Mouse (Mus musculus) heart, postnatal 25 days (tissue): ENCODE results near the gene Cpeb2. TPM values are rescaled to one million over a fixed set of nuclear protein-coding genes. Genes with fewer than 3 reads are reported as not detected.

Experiments used
- DNase-seq: peaks from one replicate; pipeline ENCODE4 v3.0.0; 2022; ENCODE audit warnings: low spot score
- intact Hi-C: fragments of 180-260 bp; cut with DNase I; formaldehyde crosslinking; loops from one replicate; pipeline ENCODE4 v1.15.1; 2025
- total RNA-seq, 2 experiments: library from RNA; stranded (reverse); gene quantifications; 2 replicates each; pipeline ENCODE4 v1.2.3; 2021

Cpeb2 gene
- total RNA-seq, 2 experiments from 2014 or later = 23.0 to 28.5 TPM

DNA sequence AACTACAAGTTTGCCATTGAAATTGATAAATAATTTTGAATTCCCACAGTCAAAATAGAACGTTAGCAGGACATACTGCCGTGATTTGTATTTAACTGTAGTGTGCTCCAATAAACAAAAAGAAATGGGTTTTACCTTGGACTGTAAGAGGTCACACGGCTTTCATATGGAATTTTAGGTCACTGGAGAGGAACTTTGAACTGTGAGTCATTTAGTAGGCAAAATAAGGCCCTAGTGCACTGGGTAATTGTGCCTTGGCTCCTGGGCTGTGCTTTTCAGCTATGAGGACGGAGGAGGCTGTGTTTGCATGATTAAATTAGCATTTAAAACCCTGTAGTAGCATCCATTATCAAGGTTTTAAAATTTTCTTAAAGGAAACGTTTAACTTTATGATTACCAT is 3.0 kb downstream of the Cpeb2 start:
- intact Hi-C loops = loop anchor here (2.0 to 10.0 kb wide), 4 partner anchors 119 to 1531 kb away; partner anchors contain the start of gene Rab28
- DNase-seq = no peak

DNA sequence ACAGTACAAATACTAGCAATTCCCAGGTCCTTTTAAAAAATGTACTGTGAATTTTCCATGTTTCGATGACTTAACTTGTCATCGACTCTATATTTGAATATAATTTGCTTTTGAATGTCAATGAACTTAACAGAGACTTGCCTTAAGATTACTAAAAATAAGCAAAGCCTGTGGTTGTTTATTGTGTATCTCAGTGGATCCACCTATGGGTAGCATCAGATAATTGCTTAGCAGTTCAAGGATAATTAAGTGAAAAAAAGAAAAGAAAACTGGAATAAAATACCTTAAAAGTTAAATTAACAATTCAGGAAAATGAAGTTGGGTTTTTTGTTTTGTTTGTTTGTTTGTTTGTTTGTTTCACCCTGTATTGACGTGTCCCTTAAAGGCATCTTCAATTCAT is 3.5 kb downstream of the Cpeb2 start:
- intact Hi-C loops = loop anchor here (2.0 to 10.0 kb wide), 4 partner anchors 118 to 1532 kb away; partner anchors contain the start of gene Rab28
- no peak for DNase-seq

DNA sequence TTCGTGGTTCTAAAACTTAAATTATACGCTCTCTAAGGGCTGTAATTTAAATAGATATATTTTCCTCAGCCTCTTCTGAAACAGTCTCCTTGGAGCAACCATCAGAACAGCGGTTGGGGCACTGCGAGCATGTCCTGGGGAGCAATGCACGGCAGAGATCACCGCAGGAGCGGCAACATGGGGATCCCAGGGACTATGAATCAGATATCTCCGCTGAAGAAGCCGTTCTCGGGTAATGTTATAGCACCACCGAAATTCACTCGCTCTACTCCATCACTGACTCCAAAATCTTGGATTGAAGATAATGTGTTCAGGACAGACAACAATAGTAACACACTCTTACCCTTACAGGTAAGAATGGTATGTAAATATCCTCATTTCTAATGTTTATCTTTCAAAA is 4.3 kb downstream of the Cpeb2 start:
- DNase-seq = no peak
- intact Hi-C loops = loop anchor here (2.0 to 10.0 kb wide), 4 partner anchors 118 to 1532 kb away; partner anchors contain the start of gene Rab28

DNA sequence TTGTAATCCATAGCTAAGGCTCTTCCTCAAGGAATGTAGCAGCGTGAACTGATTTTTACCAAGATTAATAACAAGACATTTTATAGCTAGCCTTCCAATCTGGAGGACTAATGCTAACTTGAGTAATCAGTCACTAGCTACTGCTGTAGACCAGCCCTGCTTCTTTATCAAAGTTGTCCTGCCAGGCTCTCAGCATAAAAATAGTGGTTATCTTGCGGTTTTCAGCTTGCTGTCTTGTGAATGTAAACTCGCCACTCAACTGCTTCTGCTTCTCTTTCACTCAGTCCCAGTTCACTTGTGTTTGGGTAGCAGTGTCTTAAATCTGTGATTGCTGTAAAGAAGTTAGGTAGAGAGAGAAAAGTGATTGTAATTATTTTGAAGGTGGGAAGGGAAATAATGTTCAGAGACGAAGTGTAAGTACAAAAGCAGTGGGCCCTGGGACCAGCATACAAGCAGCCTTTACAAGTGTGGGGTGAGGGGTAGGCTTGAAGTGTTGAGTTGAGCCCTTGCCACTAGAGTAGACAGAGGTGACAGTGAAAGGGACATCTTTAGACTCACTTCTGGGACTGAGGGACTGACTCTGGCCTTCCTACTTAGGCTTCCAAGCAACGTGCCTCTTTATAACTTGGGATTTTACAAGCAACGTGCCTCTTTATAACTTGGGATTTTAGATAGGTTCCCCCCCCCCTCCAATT is 6.3 kb downstream of the Cpeb2 start:
- intact Hi-C loops = loop anchor here (10.0 kb wide), 3 partner anchors 264 to 1534 kb away; partner anchors contain the start of gene Rab28
- no peak for DNase-seq

DNA sequence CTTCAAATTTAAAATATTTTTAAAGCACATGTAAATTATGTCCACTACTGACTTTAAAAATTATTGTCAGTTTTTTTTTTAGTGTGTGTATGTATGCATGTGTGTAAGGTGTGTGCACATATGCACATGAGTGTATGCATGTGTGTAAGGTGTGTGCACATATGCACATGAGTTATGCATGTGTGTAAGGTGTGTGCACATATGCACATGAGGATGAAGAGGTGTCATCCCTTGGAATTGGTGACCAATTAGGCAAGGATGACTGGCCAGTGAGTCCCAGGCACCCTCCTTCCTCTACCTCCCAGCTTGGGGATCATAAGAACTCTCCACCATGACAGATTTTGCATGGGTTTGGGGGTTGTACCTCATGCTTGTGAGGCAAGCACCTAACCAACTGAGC is 7.8 kb downstream of the Cpeb2 start:
- intact Hi-C loops = no loop called here
- DNase-seq = no peak

DNA sequence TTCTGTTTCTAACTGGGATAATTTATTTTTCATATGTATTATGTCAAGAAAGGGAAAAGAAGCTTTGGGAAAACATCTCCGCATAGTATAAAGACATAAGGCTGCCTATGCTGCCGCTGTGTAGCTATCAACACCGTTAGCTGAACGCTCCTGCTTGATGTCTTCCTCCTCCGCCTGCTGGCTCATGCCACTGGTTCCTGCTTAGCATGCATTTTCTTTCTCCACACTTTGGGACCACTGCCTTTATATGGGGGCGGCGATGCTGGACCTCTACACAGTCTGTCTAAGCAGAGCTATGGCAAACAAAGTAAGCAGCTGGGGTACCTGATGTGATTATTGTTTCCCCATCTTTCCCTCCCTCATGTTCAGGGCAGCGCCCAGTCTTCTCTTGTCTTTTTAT is 13.3 kb downstream of the Cpeb2 start:
- intact Hi-C loops = no loop called here
- no peak for DNase-seq

DNA sequence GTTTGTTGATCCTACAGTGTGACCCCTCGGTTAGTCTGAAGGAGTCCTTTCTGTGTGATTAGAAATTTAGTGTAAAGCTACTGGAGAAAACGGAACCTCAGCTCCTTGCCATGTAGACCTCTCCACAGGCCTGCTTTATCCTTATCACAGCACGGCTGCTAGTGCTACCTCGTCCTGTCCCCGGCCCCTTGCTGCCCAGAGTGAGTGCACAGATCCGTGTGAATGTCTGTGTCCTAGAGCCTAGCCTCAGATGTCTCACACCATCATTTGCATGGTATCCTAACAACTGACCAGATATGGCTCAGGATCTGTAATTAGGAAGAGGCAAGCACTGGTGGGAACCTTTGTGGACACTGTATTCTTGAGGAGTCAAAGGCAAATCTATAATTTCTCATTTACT is 14.0 kb downstream of the Cpeb2 start:
- intact Hi-C loops = no loop called here
- no peak for DNase-seq

DNA sequence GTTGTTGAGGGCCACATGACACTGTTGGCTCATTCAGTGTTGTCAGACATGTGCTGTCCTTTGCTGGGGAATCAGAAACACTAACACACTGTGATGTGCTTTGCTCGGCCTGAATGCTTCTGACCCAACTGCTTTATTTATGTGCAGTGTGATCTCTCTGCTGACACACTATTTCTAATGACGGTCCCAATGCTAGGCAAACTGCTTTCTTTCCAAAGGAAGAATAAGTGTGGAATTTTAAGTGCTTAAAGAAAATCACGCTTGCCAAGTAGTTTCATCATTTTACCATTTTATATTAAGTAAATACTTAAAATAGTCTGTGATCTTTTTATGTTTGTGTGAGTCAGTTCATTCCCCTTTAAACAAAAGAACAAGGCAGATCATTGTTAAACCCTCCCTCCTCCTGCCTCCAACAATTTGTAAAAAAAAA is 15.0 kb downstream of the Cpeb2 start:
- intact Hi-C loops = no loop called here
- no peak for DNase-seq

DNA sequence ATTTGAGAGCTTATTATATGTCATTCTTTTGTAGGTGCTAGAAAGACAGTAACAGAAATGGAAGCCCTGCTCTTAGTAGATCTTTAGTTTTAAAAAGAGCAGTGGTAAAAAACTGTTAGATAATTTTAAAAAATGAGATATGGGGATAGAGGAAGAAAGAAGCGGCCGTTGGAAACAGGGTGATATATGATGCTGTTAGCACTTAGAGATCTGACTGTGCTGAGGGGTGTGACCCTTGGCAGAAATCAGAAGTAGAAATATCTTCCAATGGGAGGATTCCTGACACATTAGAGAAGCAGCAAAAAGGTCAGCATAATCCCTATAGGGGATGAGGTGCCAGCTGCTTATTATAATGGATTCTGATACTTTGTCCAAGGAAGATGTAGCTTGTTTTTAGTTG is 24.5 kb downstream of the Cpeb2 start:
- intact Hi-C loops = no loop called here
- DNase-seq = no peak

DNA sequence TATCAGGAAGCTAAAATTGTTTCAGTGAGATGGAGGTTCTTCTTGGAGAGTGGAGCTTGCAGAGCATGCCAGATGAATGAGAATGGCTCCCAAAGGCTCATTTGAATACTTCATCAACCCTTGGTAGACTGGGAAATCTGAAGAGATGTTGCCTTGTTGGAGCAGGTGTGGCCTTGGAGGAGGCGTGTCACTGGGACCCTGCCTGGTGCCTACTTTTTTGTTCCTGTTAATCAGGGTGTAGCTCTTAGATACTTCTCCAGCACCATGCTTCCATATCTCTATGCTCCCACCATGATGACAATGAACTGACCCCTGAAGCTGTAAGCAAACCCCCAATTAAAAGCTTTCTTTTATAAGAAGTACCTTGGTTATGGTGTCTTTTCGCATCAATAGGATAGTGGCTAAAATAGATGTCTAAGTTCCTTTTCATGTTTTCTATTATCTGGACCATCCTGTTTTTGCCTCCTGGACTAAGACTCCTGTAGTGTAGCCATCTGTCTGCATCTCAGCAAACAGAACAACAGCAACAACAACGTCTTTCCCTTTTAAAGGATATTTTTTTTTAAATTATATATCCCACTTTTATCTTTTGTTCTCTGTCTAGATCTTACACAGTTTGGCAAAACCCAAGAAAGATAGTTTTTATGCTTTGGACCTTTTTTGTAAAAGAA is 25.6 kb downstream of the Cpeb2 start:
- intact Hi-C loops = no loop called here
- no peak for DNase-seq

DNA sequence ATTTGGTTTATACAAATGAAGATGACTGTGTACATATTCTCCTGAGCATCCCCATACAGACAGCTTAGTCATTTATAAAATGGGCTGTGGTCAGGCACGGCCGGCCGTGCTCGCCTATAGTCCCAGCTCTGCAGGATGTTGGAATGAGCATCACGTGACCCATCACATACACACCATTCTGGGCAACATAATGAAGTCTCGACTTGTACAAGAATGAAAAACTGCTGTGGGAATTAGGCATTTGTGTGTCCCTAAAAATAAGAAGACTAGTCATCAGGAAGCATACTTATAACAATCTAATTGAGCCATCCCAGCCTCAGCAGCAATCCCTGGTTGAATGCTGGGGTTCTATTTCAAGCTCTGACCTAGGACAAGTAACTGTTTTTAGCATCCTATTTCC is 28.8 kb downstream of the Cpeb2 start:
- intact Hi-C loops = no loop called here
- DNase-seq = no peak

DNA sequence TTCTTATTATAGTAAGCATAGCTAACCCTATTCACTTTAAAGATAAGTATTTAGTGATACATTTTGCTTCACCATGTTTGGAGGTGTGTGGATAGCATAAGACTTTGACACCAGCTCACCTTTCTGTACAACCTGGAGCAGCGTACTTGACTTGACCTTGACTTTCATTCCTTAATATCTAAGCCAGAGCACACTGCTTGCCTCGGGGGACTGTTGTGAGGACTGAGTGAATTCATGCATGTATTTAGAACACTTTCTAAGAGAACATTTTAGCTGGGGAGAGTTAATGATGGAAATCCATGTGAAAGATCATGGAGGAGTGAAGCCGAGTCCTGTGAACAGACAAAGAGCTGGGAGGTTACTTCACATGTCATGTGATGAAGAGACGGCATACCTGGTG is 31.0 kb downstream of the Cpeb2 start:
- DNase-seq = no peak
- intact Hi-C loops = no loop called here

DNA sequence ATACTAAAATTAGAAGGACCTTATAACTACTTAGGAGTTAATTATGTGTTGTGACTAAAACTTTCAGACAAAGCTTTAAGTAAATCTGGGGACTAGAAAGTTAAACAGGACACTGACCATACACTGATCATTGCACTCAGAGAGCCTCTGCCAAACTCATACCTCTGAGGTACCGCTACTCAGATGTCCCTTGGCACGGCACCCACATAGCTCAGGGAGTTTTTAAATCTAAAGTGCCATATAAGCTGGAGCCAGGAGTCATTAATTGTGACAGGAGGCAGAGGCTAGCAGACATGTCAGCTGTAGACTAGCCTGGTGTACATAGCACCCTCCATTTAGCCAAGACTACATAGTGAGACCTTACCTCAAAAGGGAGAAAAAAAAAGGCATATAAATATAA is 31.7 kb downstream of the Cpeb2 start:
- no peak for DNase-seq
- intact Hi-C loops = no loop called here

DNA sequence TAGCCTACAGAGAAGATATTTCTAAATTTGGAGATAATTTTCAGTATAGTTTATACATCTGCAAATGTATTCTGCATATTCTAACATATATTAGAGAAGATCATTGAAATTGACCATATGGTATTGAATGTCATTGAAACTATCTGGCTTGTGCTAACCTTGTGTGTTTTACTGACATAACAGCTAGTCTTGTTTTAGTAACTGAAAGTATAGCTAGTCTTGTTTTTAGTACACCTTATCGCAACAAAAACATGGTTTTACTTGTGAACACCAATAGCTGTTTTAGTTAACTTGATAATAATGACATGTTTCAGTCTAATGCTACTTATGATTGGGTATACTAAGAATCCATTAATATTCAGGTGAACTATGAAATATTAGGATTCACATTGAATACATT is 45.0 kb downstream of the Cpeb2 start:
- intact Hi-C loops = no loop called here
- DNase-seq = no peak

DNA sequence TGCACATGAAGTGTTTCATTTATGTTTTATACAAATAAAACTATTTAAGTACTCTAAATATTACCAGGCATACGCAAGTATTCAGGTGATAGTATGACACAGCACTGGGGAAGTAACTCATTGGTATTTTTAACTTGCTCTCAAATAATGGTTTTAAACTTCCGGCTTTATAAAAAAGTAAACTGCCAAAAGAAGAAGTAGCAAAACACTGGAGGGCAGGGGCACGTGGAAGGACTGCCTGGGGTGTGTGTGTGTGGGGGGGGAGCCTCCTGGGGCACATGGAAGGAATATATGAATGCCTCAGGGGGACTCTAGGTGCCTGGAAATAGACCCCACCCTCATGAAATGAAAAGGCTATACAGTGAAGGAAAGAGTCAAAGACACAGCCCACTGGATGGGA is 46.8 kb downstream of the Cpeb2 start:
- no peak for DNase-seq
- intact Hi-C loops = no loop called here

DNA sequence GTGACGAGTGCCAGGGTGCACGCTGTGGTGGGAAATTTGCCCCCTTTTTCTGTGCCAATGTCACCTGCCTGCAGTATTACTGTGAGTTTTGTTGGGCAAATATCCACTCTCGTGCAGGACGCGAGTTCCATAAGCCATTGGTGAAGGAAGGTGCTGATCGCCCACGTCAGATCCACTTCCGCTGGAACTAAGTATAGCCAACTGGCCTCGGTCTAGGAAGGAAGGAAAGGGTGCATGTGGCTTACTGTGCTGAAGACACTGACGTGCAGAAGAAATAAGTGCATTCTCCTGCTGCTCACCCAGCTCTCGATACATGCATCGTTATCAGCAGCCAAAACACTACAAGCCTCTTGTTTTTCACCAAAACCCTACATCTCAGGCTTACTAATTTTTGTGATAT is 52.8 kb downstream of the Cpeb2 start:
- intact Hi-C loops = no loop called here
- DNase-seq = no peak

DNA sequence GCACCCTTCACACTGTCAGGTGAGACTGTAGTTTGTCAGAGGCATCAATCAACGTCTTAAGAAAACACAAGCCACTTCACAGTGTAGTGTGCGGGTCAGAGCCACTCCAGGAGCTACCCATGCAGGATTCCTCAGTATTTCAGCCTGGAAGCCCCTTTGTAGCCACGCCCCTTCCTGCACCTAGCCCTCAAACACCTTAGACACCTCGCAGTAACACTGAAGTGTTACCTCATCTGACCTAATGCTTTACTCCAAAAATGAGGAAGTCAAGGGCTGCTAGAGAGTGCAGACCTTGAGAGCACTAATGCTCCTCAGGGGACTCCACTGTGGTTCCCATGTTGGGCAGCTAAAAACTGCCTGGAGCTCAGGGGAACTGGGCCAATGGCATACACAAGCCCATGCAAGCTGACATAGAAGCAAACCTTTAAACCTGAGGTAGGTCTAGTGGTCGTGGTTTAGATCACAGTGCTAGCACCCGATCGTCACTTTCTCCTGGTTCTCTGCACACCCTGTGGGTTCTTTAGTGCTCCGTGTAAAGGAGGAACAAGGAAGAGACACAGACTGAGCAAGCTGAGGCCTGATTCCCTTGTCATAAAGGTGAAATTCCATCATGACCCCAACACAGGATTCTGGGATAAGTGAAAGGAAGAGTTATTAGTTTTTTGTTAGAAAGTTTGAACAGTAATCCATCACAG is 56.9 kb downstream of the Cpeb2 start:
- intact Hi-C loops = loop anchor here (10.0 kb wide), 1 partner anchor 65 kb away; no protein-coding TSS in a partner anchor
- DNase-seq = no peak

DNA sequence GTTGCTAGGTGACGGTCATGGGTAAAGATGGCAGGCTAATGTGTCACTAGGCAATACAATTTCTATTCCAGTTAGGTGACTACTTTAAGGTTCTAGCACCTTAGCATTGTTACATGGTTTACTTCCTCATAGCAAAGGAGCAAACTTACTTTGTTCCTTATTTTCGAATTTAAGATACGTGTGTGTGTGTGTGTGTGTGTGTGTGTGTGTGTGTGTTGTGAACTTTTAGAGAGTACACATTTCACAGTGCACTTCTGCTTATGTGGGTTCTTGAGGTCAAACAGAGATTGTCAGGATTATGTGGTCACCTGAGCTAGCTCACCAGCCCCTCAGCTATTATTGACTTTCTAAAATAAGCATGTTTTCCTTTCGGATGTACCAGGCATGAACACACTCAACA is 60.2 kb downstream of the Cpeb2 start:
- intact Hi-C loops = loop anchor here (10.0 kb wide), 1 partner anchor 62 kb away; no protein-coding TSS in a partner anchor
- no peak for DNase-seq

DNA sequence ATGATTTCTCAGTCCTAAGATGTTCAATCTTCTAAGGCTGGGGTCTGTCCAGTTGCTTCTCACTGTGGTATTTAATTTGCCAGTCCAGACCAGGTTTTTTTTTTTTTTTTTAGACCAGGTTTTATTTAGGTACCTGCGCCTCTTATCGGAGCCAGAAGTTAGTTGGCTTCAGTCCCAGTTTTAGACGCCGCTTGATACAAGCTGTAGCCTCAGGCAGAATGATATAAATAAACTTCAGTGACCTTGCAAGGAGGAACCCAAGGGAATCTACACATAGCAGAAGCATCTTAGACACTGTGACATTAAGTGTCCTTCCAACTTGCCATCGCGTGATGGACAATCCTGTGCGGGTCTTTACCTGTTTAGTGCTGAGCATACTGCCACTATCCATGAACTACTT is 64.5 kb downstream of the Cpeb2 start:
- DNase-seq = no peak
- intact Hi-C loops = loop anchor here (10.0 kb wide), 1 partner anchor 57 kb away; no protein-coding TSS in a partner anchor

DNA sequence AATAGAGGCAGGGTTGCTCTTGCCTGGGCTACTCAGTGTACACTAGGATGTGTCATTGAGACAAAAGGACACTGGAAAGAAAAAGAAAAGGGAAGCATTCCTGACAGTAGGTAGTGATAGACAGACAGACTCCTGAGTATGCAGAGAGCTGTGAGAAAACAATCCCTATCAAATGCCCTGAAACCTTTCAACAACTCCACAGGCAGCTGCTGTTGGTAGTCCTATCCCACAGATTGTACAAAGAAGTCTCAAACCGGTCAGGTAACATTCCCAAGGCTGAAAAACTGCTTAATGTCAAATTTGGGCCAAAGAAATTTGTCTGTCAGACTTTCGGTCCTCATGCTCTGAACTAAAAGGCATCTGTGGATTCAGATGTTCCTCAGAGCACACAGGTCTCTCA is 66.0 kb downstream of the Cpeb2 start:
- DNase-seq = no peak
- intact Hi-C loops = loop anchor here (10.0 kb wide), 1 partner anchor 56 kb away; no protein-coding TSS in a partner anchor

DNA sequence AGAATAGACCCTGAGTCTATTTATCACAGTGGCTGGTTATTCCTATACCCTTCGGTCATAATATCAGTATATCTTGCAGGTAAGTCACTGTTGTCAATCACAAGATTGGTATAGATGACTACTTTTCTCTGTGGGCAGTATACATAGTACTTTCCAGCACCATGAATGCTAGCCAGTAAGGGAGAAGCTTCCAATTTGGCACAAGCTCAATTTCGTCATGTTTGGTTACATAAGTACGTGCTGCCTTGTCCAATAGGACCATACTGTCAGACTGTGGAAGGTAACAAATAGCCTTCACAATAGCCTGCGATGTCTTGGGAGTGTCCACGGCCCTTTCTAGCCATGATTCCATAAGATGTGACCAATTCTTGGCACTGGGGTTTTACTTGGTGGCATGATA is 67.1 kb downstream of the Cpeb2 start:
- DNase-seq = no peak
- intact Hi-C loops = no loop called here
